In genomic region chr14:121279106-121279505, GRCm38 (mm10) we compare ENCODE assay signal across 9 mouse cellular contexts.
A peak's percentile ranks its signal among the peaks of the same experiment; 100 is the strongest.
DNase-seq lines count a peak whose midpoint lies in the region; ATAC-seq and TF ChIP-seq lines count a peak whose summit lies in the region.
"Had no signal": no experiment of that assay in that cellular context is flagged by ENCODE, and none has a peak within 500 bp of the region (broad histone marks: within the 10 kb centered on the region; RNA-seq: fewer than 3 reads in every experiment).

No protein-coding gene starts in this region.

- intact Hi-C loops in heart, postnatal 25 days (cut with DNase I) = loop anchor here (1.0 to 10.0 kb wide), 4 partner anchors 100 to 306 kb away; no protein-coding TSS in a partner anchor

- H3K9me3 ChIP-seq in ES-E14 (ENCODE audit: control insufficient read depth, insufficient read depth, low read depth, low read length) = no peaks in the 10 kb centered on the region
- no peaks in the 10 kb centered on the region for H3K9me3 ChIP-seq in forebrain, embryonic 14.5 days (replicated peaks; ENCODE audit: control insufficient read depth, low read length)
- H3K9me3 ChIP-seq in neural tube, embryonic 15.5 days (replicated peaks) = no peaks in the 10 kb centered on the region
- H3K9me3 ChIP-seq: liver, embryonic 15.5 days had no signal

- peaks cover 14% of the 10 kb centered on the region; the same call in 1 of the 2 replicates for H3K36me3 ChIP-seq in ES-E14 (ENCODE audit: control insufficient read depth, insufficient read depth, low read length, poor library complexity, severe bottlenecking)
- H3K36me3 ChIP-seq in forebrain, embryonic 14.5 days (ENCODE audit: control insufficient read depth, insufficient read depth, low read length) = peaks cover 84% of the 10 kb centered on the region
- peaks cover 68% of the 10 kb centered on the region for H3K36me3 ChIP-seq in neural tube, embryonic 15.5 days

- no peak overlapping the region for H3K27ac ChIP-seq in ES-E14 (ENCODE audit: insufficient read depth, low read depth, low read length, poor library complexity, severe bottlenecking)
- no peak overlapping the region for H3K27ac ChIP-seq in forebrain, embryonic 14.5 days (ENCODE audit: low read depth, low read length)
- H3K27ac ChIP-seq in neural tube, embryonic 15.5 days (replicated peaks) = no peak overlapping the region
- H3K27ac ChIP-seq: liver, embryonic 15.5 days had no signal

- ATAC-seq in forebrain, embryonic 14.5 days = peak; percentile 76
- ATAC-seq in neural tube, embryonic 15.5 days (ENCODE audit: low FRiP score) = peak; percentile 75

- H3K4me2 ChIP-seq in forebrain, embryonic 14.5 days (ENCODE audit: low read length) = no peak overlapping the region
- H3K4me2 ChIP-seq in neural tube, embryonic 15.5 days = no peak overlapping the region
- H3K4me2 ChIP-seq: liver, embryonic 15.5 days had no signal

- 34% methylated on average over 6 of the region's 6 CpGs for WGBS in forebrain, embryonic 14.5 days
- WGBS in large intestine, adult 2 months = 31% methylated on average over 6 of the region's 6 CpGs
- WGBS in neural tube, embryonic 15.5 days = 33% methylated on average over 6 of the region's 6 CpGs

- H3K4me3 ChIP-seq in ES-E14 (ENCODE audit: insufficient read depth in 1 of 2, low read depth in 1 of 2, low read length in 2 of 2, poor library complexity in 1 of 2, severe bottlenecking in 1 of 2) = no peak overlapping the region
- no peak overlapping the region for H3K4me3 ChIP-seq in forebrain, embryonic 14.5 days (ENCODE audit: low read depth, low read length)
- H3K4me3 ChIP-seq in neural tube, embryonic 15.5 days (replicated peaks) = no peak overlapping the region
- H3K4me3 ChIP-seq: liver, embryonic 15.5 days had no signal

- no peak overlapping the region for H3K9ac ChIP-seq in ES-E14 (ENCODE audit: insufficient read depth, low read depth, low read length, poor library complexity, severe bottlenecking)
- H3K9ac ChIP-seq in forebrain, embryonic 14.5 days (ENCODE audit: low read length) = no peak overlapping the region
- no peak overlapping the region for H3K9ac ChIP-seq in neural tube, embryonic 15.5 days (replicated peaks)
- H3K9ac ChIP-seq: liver, embryonic 15.5 days had no signal

- H3K27me3 ChIP-seq in forebrain, embryonic 14.5 days (replicated peaks; ENCODE audit: control insufficient read depth, insufficient read depth, low read length) = no peaks in the 10 kb centered on the region
- H3K27me3 ChIP-seq in neural tube, embryonic 15.5 days (replicated peaks) = no peaks in the 10 kb centered on the region
- H3K27me3 ChIP-seq: liver, embryonic 15.5 days had no signal

- peak; percentile 68 for DNase-seq in ES-E14 (ENCODE audit: low read depth, low spot score)
- DNase-seq in cerebellum, adult 11 months = peak; percentile 72
- DNase-seq in forebrain, embryonic 14.5 days (ENCODE audit: low spot score) = peak; percentile 89
- peak; percentile 55 for DNase-seq in heart, postnatal 25 days (ENCODE audit: low spot score)
- peak; percentile 42 for DNase-seq in large intestine, adult 2 months (ENCODE audit: low read depth, low spot score)
- peak; percentile 72 to 78 for DNase-seq in lung, adult 18-20 months
- DNase-seq in testis, postnatal 14 days (ENCODE audit: low spot score) = peak; percentile 65

- H3K4me1 ChIP-seq in ES-E14 (ENCODE audit: control insufficient read depth in 2 of 2, insufficient read depth in 2 of 2, low read length in 2 of 2, poor library complexity in 1 of 2) = peaks cover 0 to 7% of the 10 kb centered on the region in 2 experiments; a peak in 1 of 4 replicates
- H3K4me1 ChIP-seq in forebrain, embryonic 14.5 days (ENCODE audit: control insufficient read depth, insufficient read depth, low read length) = no peaks in the 10 kb centered on the region
- H3K4me1 ChIP-seq in neural tube, embryonic 15.5 days = 0 out of 2 replicates have a peak, but pooled peaks cover 3% of the 10 kb centered on the region
- H3K4me1 ChIP-seq: liver, embryonic 15.5 days had no signal

- in situ Hi-C loops in ES-E14 (cut with MboI; ENCODE audit: low sequenced_read_pairs in 2 of 2, unreplicated experiment in 2 of 2) = no loop called here

TF ChIP-seq in ES-E14, 5 proteins besides CTCF, POLR2A, EP300 and RAD21:
- TF ChIP-seq ZNF384 (IDR thresholded peaks at IDR 0.05; ENCODE audit: low read depth, low read length) (no peak), HCFC1 (IDR thresholded peaks at IDR 0.05; ENCODE audit: borderline replicate concordance, insufficient read depth, low read length) (no peak), MAFK (IDR thresholded peaks at IDR 0.05; ENCODE audit: insufficient read depth, low read depth, low read length) (no peak), CHD2 (IDR thresholded peaks at IDR 0.05; ENCODE audit: low read depth, low read length) (no peak), ZC3H11A (IDR thresholded peaks at IDR 0.05; ENCODE audit: borderline replicate concordance, low read depth, low read length) (peak; percentile 73; the same call in 1 of the 2 replicates)
